Mouse (Mus musculus) midbrain, embryonic 10.5 days (tissue): Measurements from ENCODE around the gene E130309D02Rik. TPM values are rescaled to one million over a fixed set of nuclear protein-coding genes. Genes with fewer than 3 reads are reported as not detected.

ENCODE experiments used
- DNase-seq: peaks from one replicate; pipeline ENCODE4 v3.0.0-alpha.2; 2017; ENCODE audit warnings: low spot score
- H3K27ac ChIP-seq: fragments of 300-500 bp; sonication (generic); replicated peaks from 2 replicates; pipeline ENCODE4 v1.5.1; 2016; ENCODE audit warnings: mild to moderate bottlenecking
- H3K27me3 ChIP-seq: fragments of 300-500 bp; sonication (generic); 2 replicates; pipeline ENCODE4 v1.6.1; 2016; ENCODE audit warnings: low read depth, mild to moderate bottlenecking; ENCODE audit not compliant: poor library complexity, severe bottlenecking
- H3K36me3 ChIP-seq: fragments of 300-500 bp; sonication (generic); 2 replicates; pipeline ENCODE4 v1.6.1; 2016; ENCODE audit warnings: mild to moderate bottlenecking, moderate library complexity
- H3K4me1 ChIP-seq: fragments of 300-500 bp; sonication (generic); 2 replicates; pipeline ENCODE4 v1.6.1; 2016
- H3K4me3 ChIP-seq: fragments of 300-500 bp; sonication (generic); 2 replicates; pipeline ENCODE4 v1.5.1; 2016; ENCODE audit warnings: mild to moderate bottlenecking, moderate library complexity
- H3K9me3 ChIP-seq: fragments of 300-500 bp; sonication (generic); replicated peaks from 2 replicates; pipeline ENCODE4 v1.6.1; 2016; ENCODE audit warnings: mild to moderate bottlenecking
- WGBS: fragments of 180-500 bp; shearing (Covaris S2); methylation state at CpG from one replicate; pipeline ENCODE4 v1.1.7; 2016; 5-methylcytosine and 5-hydroxymethylcytosine counted together
- polyA plus RNA-seq: library from polyadenylated mRNA; unstranded; fragments of >200 nt; fragmentation: Nextera tagmentation; extraction: Ambion mirVana; gene quantifications from 2 replicates; pipeline ENCODE4 v1.2.1, GENCODE M21; 2016

Gene E130309D02Rik
- polyA plus RNA-seq, result 59.2 and 61.7 TPM in 2 replicates

DNA sequence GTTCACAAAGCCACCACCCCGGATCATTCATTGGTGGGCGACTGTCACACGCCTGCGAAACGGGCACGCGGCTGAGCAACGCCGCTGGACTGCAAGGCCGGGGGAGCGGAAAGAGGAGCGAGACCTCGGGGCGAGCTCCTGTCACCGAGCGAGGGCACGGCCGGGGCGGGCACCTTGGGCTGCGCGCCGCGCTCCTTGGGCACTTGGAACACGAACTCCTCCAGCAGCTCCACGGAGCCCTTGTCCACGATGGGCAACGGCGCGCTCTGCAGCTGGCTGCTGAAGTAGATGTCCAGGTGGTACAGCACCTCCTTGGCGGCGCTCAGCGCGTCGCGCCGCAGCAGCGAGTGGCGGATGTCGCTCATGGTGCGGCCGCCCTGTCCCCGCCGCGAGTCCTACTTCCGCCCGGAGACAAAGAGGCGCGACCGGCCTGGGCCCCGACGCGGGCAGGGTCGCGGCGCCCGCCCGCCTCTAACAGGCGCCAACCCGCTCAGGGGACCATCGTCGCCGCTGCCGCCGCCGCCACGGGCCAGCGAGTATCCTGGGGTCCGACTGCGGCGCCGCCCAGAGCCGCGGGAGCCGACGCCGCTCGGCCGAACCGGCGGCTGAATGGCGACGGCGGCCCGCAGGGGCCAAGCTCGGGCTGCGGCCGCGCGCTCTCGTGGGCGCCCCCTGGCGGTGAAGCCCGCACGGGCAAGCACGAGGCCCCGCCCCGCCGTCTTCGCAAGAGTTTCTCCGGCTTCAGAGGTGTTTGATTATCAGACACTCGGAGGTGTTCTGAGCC, at the start of gene E130309D02Rik:
E130309D02Rik (minus strand) TSS at position 631 of the 784 bp plus-strand sequence.
- Histone ChIP-seq H3K27me3 (no peaks in the 10 kb centered on the region), H3K36me3 (peaks cover 80% of the 10 kb centered on the region), H3K9me3 (no peaks in the 10 kb centered on the region), H3K27ac (peak within 1 kb of the TSS; percentile 99), H3K4me1 (peaks cover 29% of the 10 kb centered on the region), H3K4me3 (peak within 1 kb of the TSS; percentile 88)
- peak; percentile 91 for DNase-seq
- under 1% methylated on average over 101 of the region's 101 CpGs for WGBS

DNA sequence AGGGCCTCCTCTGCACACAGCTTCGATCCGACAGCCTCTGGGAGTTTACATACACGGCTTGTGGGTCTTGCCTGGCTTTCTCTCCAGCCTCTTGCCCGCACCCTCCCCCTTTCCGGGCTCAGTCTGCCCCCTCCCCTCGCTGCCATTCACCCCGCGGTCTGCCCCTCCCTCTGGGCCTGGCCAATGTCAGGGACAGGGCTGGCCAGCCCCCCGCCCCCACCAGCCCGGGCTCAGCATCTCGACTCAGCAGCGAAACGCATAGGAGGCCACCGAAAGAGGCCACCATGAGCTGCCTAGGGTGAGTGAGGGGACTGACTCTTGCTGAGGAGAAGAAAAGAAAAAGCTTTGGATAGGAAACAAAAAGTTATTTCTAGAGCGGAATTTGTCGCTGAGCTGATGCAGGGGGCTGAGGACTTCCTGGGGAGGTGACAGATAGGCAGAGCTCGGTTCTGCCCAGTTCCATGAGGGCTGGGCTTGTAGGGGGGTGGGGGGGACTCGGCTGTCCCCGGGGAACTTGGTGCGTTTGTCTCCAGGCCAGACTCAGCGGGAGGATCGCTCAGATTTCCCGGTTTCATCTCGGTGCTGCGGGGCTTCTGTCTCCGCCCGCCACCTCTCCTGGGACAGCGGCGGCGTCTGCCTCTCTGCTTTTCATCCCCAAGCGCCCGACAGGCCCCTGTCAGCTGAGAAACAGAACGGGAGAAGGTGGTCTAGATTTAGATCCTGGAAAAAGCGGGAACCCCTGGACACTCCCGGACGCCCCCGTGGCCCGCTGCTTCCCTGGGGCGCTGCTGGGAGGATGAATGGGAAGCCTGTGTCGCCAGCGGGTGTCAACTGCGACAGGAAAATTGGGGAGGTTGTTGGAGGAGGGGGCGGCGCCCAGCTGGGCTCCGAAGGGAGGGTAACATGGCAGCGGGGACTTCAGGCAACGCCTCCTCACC, 48.8 kb upstream of the E130309D02Rik start:
- DNase-seq, result peak; percentile 81
- H3K9me3 ChIP-seq, result no peaks in the 10 kb centered on the region
- WGBS, result under 1% methylated on average over 47 of the region's 47 CpGs
- H3K36me3 ChIP-seq, result no peaks in the 10 kb centered on the region
- peaks cover 20% of the 10 kb centered on the region for H3K4me1 ChIP-seq
- H3K27me3 ChIP-seq, result peaks cover 83% of the 10 kb centered on the region
- H3K4me3 ChIP-seq, result peak overlapping the region; percentile 66
- peak overlapping the region; percentile 74 for H3K27ac ChIP-seq

DNA sequence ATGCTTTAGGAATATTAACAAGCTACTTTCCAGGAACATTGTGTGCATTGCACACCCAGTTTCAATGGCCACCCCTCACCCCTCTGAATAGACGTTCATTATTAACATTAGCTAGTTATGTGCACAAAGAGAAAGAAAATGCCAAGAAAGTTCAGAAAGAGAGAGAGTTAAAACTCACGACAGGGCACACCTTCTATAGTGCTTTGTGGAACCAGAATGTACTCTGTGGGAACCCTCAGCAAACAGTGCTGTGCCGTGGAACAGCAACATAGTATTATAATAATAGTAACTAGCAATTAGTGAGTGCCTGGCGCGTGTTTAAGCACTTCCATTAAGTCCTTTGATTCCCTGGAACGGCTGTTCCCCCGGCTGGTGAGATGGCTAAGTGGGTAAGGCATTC, 46.3 kb upstream of the E130309D02Rik start:
- Histone ChIP-seq H3K27me3 (peaks cover 89% of the 10 kb centered on the region), H3K4me1 (peaks cover 34% of the 10 kb centered on the region), H3K9me3 (no peaks in the 10 kb centered on the region), H3K4me3 (no peak overlapping the region), H3K27ac (no peak overlapping the region), H3K36me3 (no peaks in the 10 kb centered on the region)
- no peak for DNase-seq
- WGBS, result 78% methylated on average over 7 of the region's 7 CpGs

DNA sequence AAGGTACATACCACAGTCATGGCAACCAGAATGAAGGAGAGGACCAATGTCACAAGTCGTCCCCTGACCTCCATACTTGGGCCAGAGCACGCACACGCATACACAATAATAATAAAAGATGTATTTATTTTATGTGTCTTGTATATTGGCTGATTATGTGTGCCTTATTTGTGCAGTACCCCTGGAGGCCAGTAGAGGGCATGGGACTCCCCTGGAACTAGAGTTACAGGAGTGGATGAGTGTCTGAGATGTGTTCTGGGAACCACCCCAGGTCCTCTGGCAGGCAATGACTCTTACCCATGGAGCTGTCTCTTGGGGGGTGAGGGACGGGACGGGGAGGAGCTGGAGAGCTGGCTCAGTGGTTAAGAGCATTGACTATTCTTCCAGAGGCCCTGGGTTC, 44.8 kb upstream of the E130309D02Rik start:
- Histone ChIP-seq H3K4me3 (no peak overlapping the region), H3K9me3 (no peaks in the 10 kb centered on the region), H3K36me3 (no peaks in the 10 kb centered on the region), H3K4me1 (peaks cover 42% of the 10 kb centered on the region), H3K27me3 (peaks cover 75% of the 10 kb centered on the region), H3K27ac (no peak overlapping the region)
- 56% methylated on average over 5 of the region's 5 CpGs for WGBS
- no peak for DNase-seq

DNA sequence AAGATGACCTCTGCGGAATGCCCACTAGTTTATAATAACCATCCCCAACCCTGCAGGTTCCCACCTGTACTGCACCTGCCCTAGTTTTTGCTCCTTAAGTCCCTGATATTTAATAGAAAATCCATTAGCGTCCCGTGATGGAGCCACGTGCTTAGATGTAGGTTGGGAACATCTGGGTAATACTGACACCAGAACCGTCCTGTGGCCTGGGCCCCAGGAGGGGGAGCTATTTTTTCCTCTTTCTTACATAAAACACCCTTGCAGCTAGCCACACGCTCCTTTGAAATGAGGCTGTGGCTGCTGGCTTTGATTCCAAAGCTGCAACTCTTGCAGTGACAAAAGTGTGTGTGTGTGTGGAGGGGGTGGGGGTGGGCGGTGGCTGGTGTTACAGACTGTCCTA, 44.1 kb upstream of the E130309D02Rik start:
- no peaks in the 10 kb centered on the region for H3K36me3 ChIP-seq
- 42% methylated on average over 7 of the region's 7 CpGs for WGBS

DNA sequence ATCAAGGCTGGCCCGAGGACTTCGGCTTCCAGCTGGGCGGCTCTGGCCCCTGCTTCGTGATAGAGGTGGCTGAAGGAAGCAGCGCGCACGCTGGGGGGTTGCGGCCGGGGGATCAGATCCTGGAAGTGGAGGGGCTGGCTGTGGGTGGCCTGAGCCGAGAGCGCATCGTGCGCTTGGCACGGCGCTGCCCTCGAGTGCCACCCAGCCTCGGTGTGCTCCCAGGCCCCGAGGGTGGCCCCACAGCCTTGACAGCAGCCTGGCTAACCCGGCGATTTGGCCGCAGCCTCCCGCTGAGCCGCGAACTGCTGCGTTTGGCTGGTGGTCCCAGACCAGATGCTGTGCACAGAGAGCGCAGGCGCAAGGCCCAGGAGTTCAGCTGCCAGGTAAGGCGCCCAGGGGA, 42.4 kb upstream of the E130309D02Rik start:
- Histone ChIP-seq H3K36me3 (no peaks in the 10 kb centered on the region), H3K4me3 (peak overlapping the region; percentile 41), H3K27me3 (peaks cover 50% of the 10 kb centered on the region), H3K4me1 (peaks cover 22% of the 10 kb centered on the region), H3K9me3 (peaks cover 6% of the 10 kb centered on the region; the same call in 1 of the 2 replicates), H3K27ac (peak overlapping the region; percentile 57; the same call in 1 of the 2 replicates)
- under 1% methylated on average over 28 of the region's 28 CpGs for WGBS
- no peak for DNase-seq

More for the DNA sequence above, 44.1 kb upstream of the E130309D02Rik start:
- H3K4me3 ChIP-seq, result no peak overlapping the region
- peaks cover 67% of the 10 kb centered on the region for H3K27me3 ChIP-seq
- no peaks in the 10 kb centered on the region for H3K9me3 ChIP-seq
- DNase-seq, result no peak
- H3K27ac ChIP-seq, result no peak overlapping the region
- peaks cover 34% of the 10 kb centered on the region for H3K4me1 ChIP-seq

DNA sequence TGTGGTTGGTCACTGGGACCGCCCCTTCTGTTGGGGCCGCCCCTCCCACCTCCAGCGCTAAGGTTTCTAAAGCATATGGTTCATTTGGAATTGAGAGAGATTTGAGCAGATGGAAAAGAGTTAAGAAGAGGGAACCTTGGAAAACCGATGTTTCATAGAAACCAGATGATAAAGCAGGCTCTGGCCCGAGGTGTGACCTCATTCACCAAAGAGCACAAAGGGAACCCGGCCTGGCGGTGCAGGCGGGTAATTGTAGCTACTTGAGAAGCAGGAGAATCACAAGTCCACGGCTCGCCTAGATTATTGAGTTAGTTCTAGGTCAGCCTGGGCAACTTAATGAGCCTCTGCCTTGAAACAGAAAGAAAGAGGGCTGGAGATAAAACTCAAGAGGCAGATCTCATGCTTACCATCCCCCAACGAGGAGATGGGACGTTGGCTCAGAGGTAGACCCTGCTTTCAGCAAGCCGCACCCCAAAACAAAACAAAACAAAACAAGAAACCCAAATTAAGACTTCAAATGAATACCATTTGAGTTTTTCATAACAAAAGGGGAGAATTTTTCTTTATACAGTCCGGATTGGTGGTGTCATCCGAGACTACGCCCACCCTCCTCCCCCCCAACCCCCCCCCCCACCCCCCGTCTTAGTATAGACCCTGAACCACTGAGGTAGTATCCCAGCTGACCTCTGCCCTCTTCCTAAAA, 41.7 kb upstream of the E130309D02Rik start, which contains the start of gene Grid2ip:
Grid2ip (plus strand) TSS at position 653 of the 703 bp plus-strand sequence.
- peak within 1 kb of the TSS; percentile 57; the same call in 1 of the 2 replicates for H3K27ac ChIP-seq
- peak within 1 kb of the TSS; percentile 41 for H3K4me3 ChIP-seq
- peaks cover 46% of the 10 kb centered on the region for H3K27me3 ChIP-seq
- H3K36me3 ChIP-seq, result no peaks in the 10 kb centered on the region
- peaks cover 11% of the 10 kb centered on the region; the same call in 1 of the 2 replicates for H3K9me3 ChIP-seq
- 16% methylated on average over 17 of the region's 17 CpGs for WGBS
- peak; percentile 35 for DNase-seq
- peaks cover 22% of the 10 kb centered on the region for H3K4me1 ChIP-seq

DNA sequence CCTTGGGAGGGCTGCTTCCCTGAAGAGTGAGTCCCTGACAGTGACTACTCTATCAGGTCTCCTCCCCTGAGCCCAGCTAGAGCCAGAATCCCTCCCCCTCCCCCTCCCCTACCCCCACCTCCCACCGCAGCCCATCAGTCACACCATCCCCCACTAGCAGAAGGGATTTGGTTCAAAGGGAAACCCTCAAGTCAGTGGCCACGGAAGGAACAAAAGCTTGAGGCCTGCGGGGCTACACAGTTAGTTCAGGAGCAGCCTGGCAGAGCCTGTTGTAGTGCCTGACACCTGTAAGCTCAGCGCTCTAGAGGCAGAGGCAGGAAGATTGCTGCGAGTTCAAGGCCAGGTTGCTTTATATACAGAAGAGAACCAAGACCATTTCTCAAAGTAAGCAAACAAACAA, 40.9 kb upstream of the E130309D02Rik start:
- 33% methylated on average over 5 of the region's 5 CpGs for WGBS
- DNase-seq, result no peak

DNA sequence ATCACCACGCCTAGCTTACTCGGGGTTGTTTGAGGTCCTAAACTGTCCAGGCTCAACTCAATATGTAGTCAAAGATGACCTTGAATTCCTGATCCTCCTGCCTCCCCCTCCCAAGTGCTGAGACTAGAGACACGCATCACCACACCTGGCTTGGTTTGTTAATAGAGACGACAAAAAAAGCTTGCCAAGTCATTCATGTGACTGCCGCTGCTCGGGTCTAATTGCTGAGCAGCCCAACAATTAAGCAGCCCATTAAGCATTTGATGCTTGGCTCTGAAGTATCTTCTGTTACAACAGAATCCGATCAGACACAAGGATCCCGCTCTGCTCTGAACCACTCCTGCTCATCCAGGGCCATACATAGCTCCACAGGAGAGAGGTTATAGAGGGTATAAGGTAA, 31.2 kb upstream of the E130309D02Rik start:
- no peaks in the 10 kb centered on the region for H3K27me3 ChIP-seq
- peaks cover 20% of the 10 kb centered on the region; the same call in 1 of the 2 replicates for H3K9me3 ChIP-seq
- no peak for DNase-seq
- no peak overlapping the region for H3K27ac ChIP-seq
- H3K36me3 ChIP-seq, result no peaks in the 10 kb centered on the region
- no peak overlapping the region for H3K4me3 ChIP-seq
- H3K4me1 ChIP-seq, result no peaks in the 10 kb centered on the region
- WGBS, result 81% methylated on average over 8 of the region's 8 CpGs

More for the DNA sequence above, 40.9 kb upstream of the E130309D02Rik start:
- peaks cover 12% of the 10 kb centered on the region; the same call in 1 of the 2 replicates for H3K9me3 ChIP-seq
- H3K4me1 ChIP-seq, result peaks cover 22% of the 10 kb centered on the region
- no peak overlapping the region for H3K27ac ChIP-seq
- H3K27me3 ChIP-seq, result peaks cover 40% of the 10 kb centered on the region
- no peaks in the 10 kb centered on the region for H3K36me3 ChIP-seq
- no peak overlapping the region for H3K4me3 ChIP-seq

DNA sequence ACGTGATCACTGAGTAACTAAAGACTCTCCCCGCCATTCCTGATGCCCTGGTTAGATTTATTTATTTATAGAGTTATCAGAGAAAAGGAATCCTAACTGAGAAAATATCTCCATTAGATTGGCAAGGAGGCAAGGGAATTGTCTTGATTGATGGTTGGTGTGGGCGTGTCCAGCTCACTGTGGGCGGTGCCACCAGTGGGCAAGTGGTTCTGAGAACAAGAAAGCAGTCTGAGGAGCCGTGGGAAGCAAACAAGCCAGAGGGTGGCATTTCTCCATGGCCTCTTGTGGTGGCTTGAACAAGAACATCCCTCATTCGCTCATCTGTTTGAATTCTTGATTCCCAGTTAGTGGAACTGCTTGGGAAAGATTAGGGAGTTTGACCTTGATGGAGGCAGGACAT, 24.4 kb upstream of the E130309D02Rik start:
- H3K36me3 ChIP-seq, result no peaks in the 10 kb centered on the region
- 60% methylated on average over 6 of the region's 6 CpGs for WGBS
- DNase-seq, result no peak
- H3K9me3 ChIP-seq, result 0 out of 2 replicates have a peak, but pooled peaks cover 7% of the 10 kb centered on the region
- no peaks in the 10 kb centered on the region for H3K27me3 ChIP-seq
- H3K4me3 ChIP-seq, result no peak overlapping the region
- 0 out of 2 replicates have a peak, but pooled peaks cover 1% of the 10 kb centered on the region for H3K4me1 ChIP-seq
- H3K27ac ChIP-seq, result no peak overlapping the region

DNA sequence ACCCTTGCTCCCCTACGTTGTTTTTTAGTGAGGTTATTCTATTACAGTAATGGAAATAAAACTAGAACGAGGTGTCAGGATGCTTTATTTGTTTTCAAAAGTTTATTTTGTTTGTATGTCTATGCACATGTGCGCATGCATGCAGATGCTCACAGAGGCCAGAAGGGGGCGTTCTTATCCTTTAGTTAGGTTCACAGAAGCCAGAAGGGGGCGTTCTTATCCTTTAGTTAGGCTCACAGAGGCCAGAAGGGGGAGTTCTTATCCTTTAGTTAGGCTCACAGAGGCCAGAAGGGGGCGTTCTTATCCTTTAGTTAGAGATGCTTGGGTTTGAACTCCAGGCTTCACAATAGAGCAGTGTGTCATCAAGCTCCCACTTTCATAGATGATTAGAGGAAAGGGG, 21.4 kb upstream of the E130309D02Rik start:
- WGBS, result 67% methylated on average over 6 of the region's 6 CpGs
- H3K27ac ChIP-seq, result no peak overlapping the region
- DNase-seq, result no peak
- no peak overlapping the region for H3K4me3 ChIP-seq
- H3K36me3 ChIP-seq, result no peaks in the 10 kb centered on the region
- no peaks in the 10 kb centered on the region for H3K27me3 ChIP-seq
- no peaks in the 10 kb centered on the region for H3K9me3 ChIP-seq
- H3K4me1 ChIP-seq, result peaks cover 8% of the 10 kb centered on the region; the same call in 1 of the 2 replicates

DNA sequence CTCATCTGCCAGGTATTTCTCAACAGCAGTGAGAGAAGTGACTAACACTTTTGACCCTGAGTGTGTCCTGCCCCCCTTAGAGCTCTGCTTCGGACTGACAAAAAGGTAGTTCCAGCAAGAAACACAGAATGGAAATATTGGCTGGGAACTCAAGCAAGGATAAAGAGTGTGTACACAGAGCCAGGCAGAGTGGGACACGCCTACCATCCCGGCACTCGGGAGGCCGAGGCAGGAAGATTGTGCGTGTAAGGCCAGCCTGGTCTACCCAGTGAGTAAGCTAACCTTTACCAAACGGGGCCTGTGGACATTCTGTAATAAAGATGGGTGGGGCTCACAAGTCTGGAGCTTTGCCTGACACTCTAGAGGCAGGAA, 19.9 kb upstream of the E130309D02Rik start:
- 85% methylated on average over 7 of the region's 7 CpGs for WGBS
- Histone ChIP-seq H3K27ac (no peak overlapping the region), H3K36me3 (no peaks in the 10 kb centered on the region), H3K27me3 (no peaks in the 10 kb centered on the region), H3K9me3 (no peaks in the 10 kb centered on the region), H3K4me3 (no peak overlapping the region), H3K4me1 (peaks cover 10% of the 10 kb centered on the region)
- no peak for DNase-seq
